In genomic region chr11:67010430-67010829, GRCm38 (mm10) we compare ENCODE assay signal across 9 mouse cellular contexts. TPM values are rescaled to one million over a fixed set of nuclear protein-coding genes. Genes with fewer than 3 reads are reported as not detected.
A peak's percentile ranks its signal among the peaks of the same experiment; 100 is the strongest.
DNase-seq lines count a peak whose midpoint lies in the region; ATAC-seq and TF ChIP-seq lines count a peak whose summit lies in the region.
"Had no signal": no experiment of that assay in that cellular context is flagged by ENCODE, and none has a peak within 500 bp of the region (broad histone marks: within the 10 kb centered on the region; RNA-seq: fewer than 3 reads in every experiment).

No protein-coding gene starts in this region.

- no peaks in the 10 kb centered on the region for H3K79me2 ChIP-seq in myocyte (ENCODE audit: control insufficient read depth, insufficient read depth)

- no peaks in the 10 kb centered on the region for H3K9me3 ChIP-seq in liver, postnatal 0 days (ENCODE audit: low read length)
- H3K9me3 ChIP-seq in liver, embryonic 12.5 days (replicated peaks): no peaks in the 10 kb centered on the region
- H3K9me3 ChIP-seq in heart, embryonic 16.5 days (replicated peaks; ENCODE audit: control insufficient read depth, low read length): no peaks in the 10 kb centered on the region
- H3K9me3 ChIP-seq: embryonic facial prominence, embryonic 15.5 days had no signal

- H3K4me3 ChIP-seq in liver, postnatal 0 days (ENCODE audit: low read depth, low read length): no peak overlapping the region
- H3K4me3 ChIP-seq in liver, embryonic 12.5 days: no peak overlapping the region
- no peak overlapping the region for H3K4me3 ChIP-seq in heart, embryonic 16.5 days (ENCODE audit: low read length)
- H3K4me3 ChIP-seq in myocyte: no peak overlapping the region
- H3K4me3 ChIP-seq: embryonic facial prominence, embryonic 15.5 days had no signal

- no peak for TF ChIP-seq EP300 in liver, postnatal 0 days (IDR thresholded peaks at IDR 0.05; ENCODE audit: low read depth)

- no peak overlapping the region for H3K9ac ChIP-seq in liver, postnatal 0 days (replicated peaks)
- no peak overlapping the region for H3K9ac ChIP-seq in liver, embryonic 12.5 days
- no peak overlapping the region for H3K9ac ChIP-seq in heart, embryonic 16.5 days (ENCODE audit: low read length)
- H3K9ac ChIP-seq: embryonic facial prominence, embryonic 15.5 days had no signal

- H3K27ac ChIP-seq in liver, postnatal 0 days (ENCODE audit: low read depth): no peak overlapping the region
- H3K27ac ChIP-seq in liver, embryonic 12.5 days: no peak overlapping the region
- H3K27ac ChIP-seq in heart, embryonic 16.5 days (ENCODE audit: low read length): no peak overlapping the region
- H3K27ac ChIP-seq: embryonic facial prominence, embryonic 15.5 days had no signal

- no peaks in the 10 kb centered on the region for H3K27me3 ChIP-seq in liver, postnatal 0 days (ENCODE audit: insufficient read depth, low read length)
- H3K27me3 ChIP-seq in liver, embryonic 12.5 days (replicated peaks): 0 out of 2 replicates have a peak, but pooled peaks cover 9% of the 10 kb centered on the region
- no peaks in the 10 kb centered on the region for H3K27me3 ChIP-seq in heart, embryonic 16.5 days (ENCODE audit: control insufficient read depth, insufficient read depth, low read length)
- no peaks in the 10 kb centered on the region for H3K27me3 ChIP-seq in myocyte (ENCODE audit: control insufficient read depth, insufficient read depth, insufficient read length)
- H3K27me3 ChIP-seq: embryonic facial prominence, embryonic 15.5 days had no signal

- peak; percentile 23 for DNase-seq in CD4-positive, CD25-positive, alpha-beta regulatory T cell, adult 2 months (ENCODE audit: low read depth, low spot score)
- DNase-seq in liver, postnatal 0 days: no peak
- no peak for DNase-seq in urinary bladder, postnatal 4 days (ENCODE audit: low spot score in 2 of 2)
- DNase-seq in c-Kit-positive CD71-positive TER-119-positive erythroid progenitor cells, embryonic 14.5 days (ENCODE audit: low spot score): no peak

- no peak for TF ChIP-seq POLR2A in myocyte (IDR thresholded peaks at IDR 0.05; ENCODE audit: insufficient read length, low read depth)

- no peaks in the 10 kb centered on the region for H3K36me3 ChIP-seq in liver, postnatal 0 days (replicated peaks; ENCODE audit: insufficient read depth, low read length)
- H3K36me3 ChIP-seq in liver, embryonic 12.5 days: no peaks in the 10 kb centered on the region
- no peaks in the 10 kb centered on the region for H3K36me3 ChIP-seq in heart, embryonic 16.5 days (ENCODE audit: control insufficient read depth, insufficient read depth)
- no peaks in the 10 kb centered on the region for H3K36me3 ChIP-seq in myocyte (ENCODE audit: control insufficient read depth, insufficient read depth)
- H3K36me3 ChIP-seq: embryonic facial prominence, embryonic 15.5 days had no signal

- H3K4me1 ChIP-seq in liver, postnatal 0 days (ENCODE audit: insufficient read depth): no peaks in the 10 kb centered on the region
- no peaks in the 10 kb centered on the region for H3K4me1 ChIP-seq in liver, embryonic 12.5 days
- H3K4me1 ChIP-seq in heart, embryonic 16.5 days (ENCODE audit: control insufficient read depth, insufficient read depth, low read length): 0 out of 2 replicates have a peak, but pooled peaks cover 3% of the 10 kb centered on the region
- H3K4me1 ChIP-seq: embryonic facial prominence, embryonic 15.5 days had no signal

- WGBS in liver, postnatal 0 days (ENCODE audit: insufficient replicate concordance): 4% methylated on average over 8 of the region's 8 CpGs
- WGBS in liver, embryonic 12.5 days (ENCODE audit: insufficient replicate concordance): 8% methylated on average over 8 of the region's 8 CpGs
- 8% methylated on average over 8 of the region's 8 CpGs for WGBS in heart, embryonic 16.5 days

- no peak for ATAC-seq in CD4-positive, CD25-positive, alpha-beta regulatory T cell, adult 4 months
- ATAC-seq in liver, postnatal 0 days: no peak
- ATAC-seq in liver, embryonic 12.5 days: no peak
- ATAC-seq in heart, embryonic 16.5 days (replicated peaks; ENCODE audit: extremely low read depth, insufficient read depth, low FRiP score): no peak

- no peak overlapping the region for H3ac ChIP-seq in myocyte (ENCODE audit: control insufficient read depth, insufficient read length)

- 0 out of 2 replicates have a peak, but pooled peaks have one; percentile 8 for TF ChIP-seq CTCF in liver, postnatal 0 days (IDR thresholded peaks at IDR 0.05; ENCODE audit: low read depth)

- H3K4me2 ChIP-seq in liver, postnatal 0 days (ENCODE audit: low read depth, low read length): no peak overlapping the region
- no peak overlapping the region for H3K4me2 ChIP-seq in liver, embryonic 12.5 days
- H3K4me2 ChIP-seq in heart, embryonic 16.5 days (ENCODE audit: low read depth, low read length): peak overlapping the region; percentile 32
- peak overlapping the region; percentile 48 for H3K4me2 ChIP-seq in myocyte (ENCODE audit: low read depth)
- H3K4me2 ChIP-seq: embryonic facial prominence, embryonic 15.5 days had no signal

TF ChIP-seq in myocyte, 11 proteins besides CTCF, POLR2A, EP300 and RAD21:
- TF ChIP-seq POLR2AphosphoS2 (IDR thresholded peaks at IDR 0.05; ENCODE audit: insufficient read length, low read depth) (no peak), CEBPB (IDR thresholded peaks at IDR 0.05; ENCODE audit: insufficient read depth, poor library complexity, severe bottlenecking) (no peak), TCF3 (IDR thresholded peaks at IDR 0.05; ENCODE audit: insufficient read length, low read depth) (no peak), MYOG (IDR thresholded peaks at IDR 0.05; ENCODE audit: control insufficient read depth in 1 of 3, insufficient read depth in 1 of 3, insufficient read length in 2 of 3, low read depth in 2 of 3) (no peak), TCF12 (IDR thresholded peaks at IDR 0.05; ENCODE audit: insufficient read depth, poor library complexity, severe bottlenecking) (no peak), MAX (IDR thresholded peaks at IDR 0.05; ENCODE audit: low read depth) (no peak), MYOD1 (IDR thresholded peaks at IDR 0.05; ENCODE audit: control insufficient read depth in 1 of 3, insufficient read length in 2 of 3, low read depth in 2 of 3) (no peak), REST (IDR thresholded peaks at IDR 0.05; ENCODE audit: insufficient read depth, insufficient read length) (no peak), USF1 (IDR thresholded peaks at IDR 0.05; ENCODE audit: low read depth) (no peak), SRF (IDR thresholded peaks at IDR 0.05; ENCODE audit: control insufficient read depth, insufficient read length, low read depth) (no peak), E2F4 (IDR thresholded peaks at IDR 0.05; ENCODE audit: insufficient read depth) (no peak)

RNA-seq across cellular contexts. Expression of gene Tmem220, which starts 14.5 kb away (rescaled TPM):
- 1 to 10 TPM; 1.6 to 1.9 TPM for polyA plus RNA-seq in CD4-positive, CD25-positive, alpha-beta regulatory T cell, adult 4 months (2017; shearing (Covaris generic))
- polyA plus RNA-seq in liver, postnatal 0 days (2015; fragmentation: Nextera tagmentation; extraction: Ambion mirVana): 4.2 and 4.9 TPM in 2 replicates
- 0.93 and 1.2 TPM in 2 replicates for polyA plus RNA-seq in liver, embryonic 12.5 days (2016; fragmentation: Nextera tagmentation; extraction: Ambion mirVana)
- polyA plus RNA-seq in heart, embryonic 16.5 days (2015; fragmentation: Nextera tagmentation; extraction: Ambion mirVana): 1.1 and 1.5 TPM in 2 replicates
- polyA plus RNA-seq in myocyte (2012; fragmentation: generic; extraction: Trizol): 0.70 TPM

RNA-seq across cellular contexts. Expression of gene Adprm, which starts 42.0 kb away (rescaled TPM):
- 10 to 100 TPM; 58.5 to 63.8 TPM for polyA plus RNA-seq in CD4-positive, CD25-positive, alpha-beta regulatory T cell, adult 4 months (2017; shearing (Covaris generic))
- polyA plus RNA-seq in liver, postnatal 0 days (2015; fragmentation: Nextera tagmentation; extraction: Ambion mirVana): 15.0 and 15.4 TPM in 2 replicates
- 11.9 and 14.5 TPM in 2 replicates for polyA plus RNA-seq in liver, embryonic 12.5 days (2016; fragmentation: Nextera tagmentation; extraction: Ambion mirVana)
- 19.9 and 22.8 TPM in 2 replicates for polyA plus RNA-seq in heart, embryonic 16.5 days (2015; fragmentation: Nextera tagmentation; extraction: Ambion mirVana)
- polyA plus RNA-seq in myocyte (2012; fragmentation: generic; extraction: Trizol): 13.1 TPM

RNA-seq across cellular contexts. Expression of gene Sco1, which starts 42.0 kb away (rescaled TPM):
- 1 to 10 TPM; 6.6 to 9.4 TPM for polyA plus RNA-seq in CD4-positive, CD25-positive, alpha-beta regulatory T cell, adult 4 months (2017; shearing (Covaris generic))
- 7.4 and 7.7 TPM in 2 replicates for polyA plus RNA-seq in liver, postnatal 0 days (2015; fragmentation: Nextera tagmentation; extraction: Ambion mirVana)
- polyA plus RNA-seq in liver, embryonic 12.5 days (2016; fragmentation: Nextera tagmentation; extraction: Ambion mirVana): 12.8 and 13.4 TPM in 2 replicates
- polyA plus RNA-seq in heart, embryonic 16.5 days (2015; fragmentation: Nextera tagmentation; extraction: Ambion mirVana): 18.6 and 18.8 TPM in 2 replicates
- polyA plus RNA-seq in myocyte (2012; fragmentation: generic; extraction: Trizol): 14.7 TPM

RNA-seq across cellular contexts. Expression of gene Tmem238l, which starts 54.0 kb away (rescaled TPM):
- polyA plus RNA-seq in CD4-positive, CD25-positive, alpha-beta regulatory T cell, adult 4 months (2017; shearing (Covaris generic)): not detected
- not detected in 2 replicates for polyA plus RNA-seq in liver, postnatal 0 days (2015; fragmentation: Nextera tagmentation; extraction: Ambion mirVana)
- not detected in 2 replicates for polyA plus RNA-seq in liver, embryonic 12.5 days (2016; fragmentation: Nextera tagmentation; extraction: Ambion mirVana)
- polyA plus RNA-seq in heart, embryonic 16.5 days (2015; fragmentation: Nextera tagmentation; extraction: Ambion mirVana): not detected in 2 replicates
- polyA plus RNA-seq in myocyte (2012; fragmentation: generic; extraction: Trizol): not detected

Comparison
In these comparisons a context has a peak if more than half of its experiments do, and no peak if none do; other contexts are left out.
1. H3K4me2 ChIP-seq: peak in heart, embryonic 16.5 days (single experiment) and myocyte (single experiment); none in liver, postnatal 0 days (single experiment) and liver, embryonic 12.5 days (single experiment).